Mouse (Mus musculus): ENCODE results near the gene Tifab. TPM values are rescaled to one million over a fixed set of nuclear protein-coding genes. Genes with fewer than 3 reads are reported as not detected.

Tifab gene
- total RNA-seq (2012; rRNA removed) (1.9 and 2.0 TPM in 2 replicates), total RNA-seq (2014; rRNA removed) (3.4 and 4.7 TPM in 2 replicates), polyA plus RNA-seq (2012; ENCODE audit: insufficient read length, low read depth) (6.2 and 6.7 TPM in 2 replicates)

DNA sequence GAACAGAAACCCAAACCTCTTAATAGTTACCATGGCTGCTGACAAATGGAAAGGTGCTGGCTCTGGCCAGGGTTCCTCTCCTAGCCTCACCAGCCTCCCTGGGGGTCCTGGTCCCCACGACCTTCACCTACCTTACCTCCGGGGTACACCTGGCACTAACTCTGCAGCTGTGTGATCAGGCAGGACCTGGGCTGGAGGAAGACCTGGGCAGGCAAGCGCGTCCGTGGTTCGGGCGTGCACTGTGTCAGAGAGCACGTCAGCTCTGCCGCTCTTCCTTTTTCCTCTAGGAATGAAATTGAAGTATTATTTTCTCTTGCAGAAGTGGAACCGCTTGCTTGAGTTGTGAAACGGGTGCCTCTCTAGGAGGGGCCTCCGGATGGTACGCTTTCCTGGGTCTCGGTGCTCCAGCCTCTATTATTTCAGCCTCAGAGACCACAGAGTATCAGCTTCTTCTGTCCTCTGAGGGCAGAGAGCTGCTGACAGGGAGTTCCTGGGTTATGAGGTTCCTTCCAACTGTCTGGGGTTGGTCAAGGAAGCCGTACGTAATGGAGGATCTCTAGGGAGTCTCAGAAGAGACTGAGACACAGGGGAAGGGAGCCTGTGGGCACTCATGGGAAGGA, at the start of gene Tifab:
TSS of gene Tifab (minus strand) at position 470 of the 620 bp plus-strand sequence.
- Histone ChIP-seq H3K36me3 (replicated peaks in 1 of 2; ENCODE audit: control insufficient read depth in 1 of 2, insufficient read depth in 1 of 2, low read length in 1 of 2) (peaks cover 3 to 34% of the 10 kb centered on the region in 2 experiments), H3K79me2 (replicated peaks; ENCODE audit: control insufficient read depth, extremely low read depth, insufficient read depth, poor library complexity, severe bottlenecking) (no peaks in the 10 kb centered on the region), H3K9me3 (replicated peaks; ENCODE audit: low read length) (peaks cover 2% of the 10 kb centered on the region), H3K4me3 (replicated peaks in 1 of 3; ENCODE audit: low read depth in 2 of 3, low read length in 2 of 3, poor library complexity in 1 of 3) (peak within 1 kb of the TSS; percentile 75 to 83 (median 78)), H3K4me1 (ENCODE audit: control insufficient read depth in 1 of 2, insufficient read depth in 2 of 2) (peaks cover 8 to 43% of the 10 kb centered on the region in 2 experiments), H3K9ac (ENCODE audit: insufficient read depth, low read depth) (peak within 1 kb of the TSS; percentile 68), H3K27ac (ENCODE audit: insufficient read depth, low read depth) (no peak within 1 kb of the TSS), H3K4me2 (ENCODE audit: insufficient read depth, low read depth, poor library complexity, severe bottlenecking) (peak within 1 kb of the TSS; percentile 35), H3K27me3 (replicated peaks) (no peaks in the 10 kb centered on the region)
- dilution Hi-C loops (cut with MboI; ENCODE audit: extremely low pct_ligation_motif_present, extremely low pct_unique_long_range_greater_than_20kb, low sequenced_read_pairs), result no loop called here
- TF ChIP-seq GABPA (IDR thresholded peaks at IDR 0.05; ENCODE audit: insufficient replicate concordance, low read depth, low read length) (no peak), SIN3A (IDR thresholded peaks at IDR 0.05; ENCODE audit: low read length) (peak; percentile 72), CHD1 (IDR thresholded peaks at IDR 0.05; ENCODE audit: low read depth, low read length) (peak; percentile 30; the same call in 1 of the 2 replicates), POLR2AphosphoS2 (IDR thresholded peaks at IDR 0.05; ENCODE audit: low read depth, low read length) (no peak), HCFC1 (IDR thresholded peaks at IDR 0.05; ENCODE audit: low read depth, low read length) (peak; percentile 84), NELFE (IDR thresholded peaks at IDR 0.05; ENCODE audit: low read depth, low read length) (peak; percentile 73), MYC (IDR thresholded peaks at IDR 0.05; ENCODE audit: low read depth, low read length) (peak; percentile 52; the same call in 1 of the 2 replicates), MAZ (IDR thresholded peaks at IDR 0.05; ENCODE audit: low read depth, low read length) (0 out of 2 replicates have a peak, but pooled peaks have one; percentile 47), ZC3H11A (IDR thresholded peaks at IDR 0.05; ENCODE audit: low read depth, low read length) (no peak), ZNF384 (IDR thresholded peaks at IDR 0.05; ENCODE audit: low read depth, low read length) (no peak), JUND (conservative IDR thresholded peaks at IDR 0.05; ENCODE audit: low read depth, low read length) (no peak), NRF1 (IDR thresholded peaks at IDR 0.05; ENCODE audit: low read depth, low read length) (no peak), MAX (IDR thresholded peaks at IDR 0.05; ENCODE audit: low read length) (peak; percentile 67; the same call in 1 of the 2 replicates), USF1 (IDR thresholded peaks at IDR 0.05; ENCODE audit: low read depth, low read length) (no peak), POLR2A (IDR thresholded peaks at IDR 0.05; ENCODE audit: low read depth, low read length) (peak; percentile 69), TBP (conservative IDR thresholded peaks at IDR 0.05; ENCODE audit: low read depth, low read length) (peak; percentile 80), E2F4 (IDR thresholded peaks at IDR 0.05; ENCODE audit: insufficient replicate concordance, low read depth, low read length) (no peak), KAT2A (IDR thresholded peaks at IDR 0.05; ENCODE audit: insufficient replicate concordance, low read length) (peak; percentile 53; the same call in 1 of the 2 replicates), SMC3 (IDR thresholded peaks at IDR 0.05; ENCODE audit: low read depth, low read length) (no peak), ZMIZ1 (IDR thresholded peaks at IDR 0.05; ENCODE audit: low read depth, low read length) (no peak; the same call in 1 of the 2 replicates), RAD21 (IDR thresholded peaks at IDR 0.05; ENCODE audit: low read depth, low read length) (no peak), JUN (IDR thresholded peaks at IDR 0.05; ENCODE audit: insufficient read depth, low read depth, low read length) (no peak), UBTF (IDR thresholded peaks at IDR 0.05; ENCODE audit: low read depth, low read length) (peak; percentile 46; the same call in 1 of the 2 replicates), TCF12 (IDR thresholded peaks at IDR 0.05; ENCODE audit: low read depth, low read length) (peak; percentile 69; the same call in 1 of the 2 replicates), BHLHE40 (IDR thresholded peaks at IDR 0.05; ENCODE audit: low read depth, low read length) (no peak), MEF2A (IDR thresholded peaks at IDR 0.05; ENCODE audit: borderline replicate concordance, low read depth, low read length) (peak; percentile 51; the same call in 1 of the 2 replicates), USF2 (conservative IDR thresholded peaks at IDR 0.05; ENCODE audit: low read depth, low read length) (no peak), MAFK (IDR thresholded peaks at IDR 0.05; ENCODE audit: insufficient replicate concordance, low read length) (no peak), ELF1 (IDR thresholded peaks at IDR 0.05; ENCODE audit: low read depth, low read length) (peak; percentile 59), MXI1 (IDR thresholded peaks at IDR 0.05; ENCODE audit: low read depth, low read length) (peak; percentile 72; the same call in 1 of the 2 replicates), EP300 (IDR thresholded peaks at IDR 0.05; ENCODE audit: low read length) (peak; percentile 29; the same call in 1 of the 2 replicates), IRF4 (IDR thresholded peaks at IDR 0.05; ENCODE audit: low read depth, low read length) (peak; percentile 57; the same call in 1 of the 2 replicates), RCOR1 (conservative IDR thresholded peaks at IDR 0.05; ENCODE audit: low read depth, low read length) (no peak; the same call in 1 of the 2 replicates)
- in situ Hi-C loops (cut with MboI; ENCODE audit: low pct_ligation_motif_present, low pct_unique_long_range_greater_than_20kb, low sequenced_read_pairs), result no loop called here
- DNase-seq (ENCODE audit: extremely low read depth), result peak; percentile 82

All from CH12.LX (cell line).